Mouse (Mus musculus) forebrain, embryonic 15.5 days (tissue): ENCODE results near the gene Stard3. TPM values are rescaled to one million over a fixed set of nuclear protein-coding genes. Genes with fewer than 3 reads are reported as not detected.
A peak's percentile ranks its signal among the peaks of the same experiment; 100 is the strongest.

Experiments used
- ATAC-seq: fragments of 200-750 bp; cut with Nextera tagmentation; replicated peaks from 2 replicates; pipeline ENCODE4 v1.8.0; 2017; ENCODE audit warnings: mild to moderate bottlenecking, moderate TSS enrichment, moderate library complexity
- H3K27ac ChIP-seq: fragments of 300-500 bp; sonication (generic); replicated peaks from 2 replicates; pipeline ENCODE4 v1.5.1; 2015; ENCODE audit warnings: mild to moderate bottlenecking, inconsistent platforms
- H3K27me3 ChIP-seq: fragments of 300-500 bp; sonication (generic); 2 replicates; pipeline ENCODE4 v1.6.1; 2015; ENCODE audit warnings: inconsistent platforms
- H3K36me3 ChIP-seq: fragments of 300-500 bp; sonication (generic); 2 replicates; pipeline ENCODE4 v1.6.1; 2015; ENCODE audit warnings: mild to moderate bottlenecking, inconsistent platforms
- H3K4me1 ChIP-seq: fragments of 300-500 bp; sonication (generic); 2 replicates; pipeline ENCODE4 v1.6.1; 2015; ENCODE audit warnings: inconsistent platforms
- H3K4me2 ChIP-seq: fragments of 300-500 bp; sonication (generic); replicated peaks from 2 replicates; pipeline ENCODE4 v1.6.1; 2015; ENCODE audit warnings: mild to moderate bottlenecking, inconsistent platforms
- H3K4me3 ChIP-seq: fragments of 300-500 bp; sonication (generic); 2 replicates; pipeline ENCODE4 v1.5.1; 2015; ENCODE audit warnings: mild to moderate bottlenecking, inconsistent platforms
- H3K9ac ChIP-seq: fragments of 300-500 bp; sonication (generic); replicated peaks from 2 replicates; pipeline ENCODE4 v1.6.1; 2015; ENCODE audit warnings: mild to moderate bottlenecking, inconsistent platforms
- H3K9me3 ChIP-seq: fragments of 300-500 bp; sonication (generic); 2 replicates; pipeline ENCODE4 v1.6.1; 2016; ENCODE audit warnings: inconsistent platforms
- WGBS: fragments of 180-500 bp; shearing (Covaris S2); methylation state at CpG from one replicate; pipeline ENCODE4 v1.1.7; 2015; ENCODE audit warnings: mixed read lengths; 5-methylcytosine and 5-hydroxymethylcytosine counted together
- polyA plus RNA-seq: library from polyadenylated mRNA; unstranded; fragments of >200 nt; fragmentation: Nextera tagmentation; extraction: Ambion mirVana; gene quantifications from 2 replicates; pipeline ENCODE4 v1.2.1, GENCODE M21; 2015

Gene Stard3
- polyA plus RNA-seq, result 53.2 and 56.5 TPM in 2 replicates

DNA sequence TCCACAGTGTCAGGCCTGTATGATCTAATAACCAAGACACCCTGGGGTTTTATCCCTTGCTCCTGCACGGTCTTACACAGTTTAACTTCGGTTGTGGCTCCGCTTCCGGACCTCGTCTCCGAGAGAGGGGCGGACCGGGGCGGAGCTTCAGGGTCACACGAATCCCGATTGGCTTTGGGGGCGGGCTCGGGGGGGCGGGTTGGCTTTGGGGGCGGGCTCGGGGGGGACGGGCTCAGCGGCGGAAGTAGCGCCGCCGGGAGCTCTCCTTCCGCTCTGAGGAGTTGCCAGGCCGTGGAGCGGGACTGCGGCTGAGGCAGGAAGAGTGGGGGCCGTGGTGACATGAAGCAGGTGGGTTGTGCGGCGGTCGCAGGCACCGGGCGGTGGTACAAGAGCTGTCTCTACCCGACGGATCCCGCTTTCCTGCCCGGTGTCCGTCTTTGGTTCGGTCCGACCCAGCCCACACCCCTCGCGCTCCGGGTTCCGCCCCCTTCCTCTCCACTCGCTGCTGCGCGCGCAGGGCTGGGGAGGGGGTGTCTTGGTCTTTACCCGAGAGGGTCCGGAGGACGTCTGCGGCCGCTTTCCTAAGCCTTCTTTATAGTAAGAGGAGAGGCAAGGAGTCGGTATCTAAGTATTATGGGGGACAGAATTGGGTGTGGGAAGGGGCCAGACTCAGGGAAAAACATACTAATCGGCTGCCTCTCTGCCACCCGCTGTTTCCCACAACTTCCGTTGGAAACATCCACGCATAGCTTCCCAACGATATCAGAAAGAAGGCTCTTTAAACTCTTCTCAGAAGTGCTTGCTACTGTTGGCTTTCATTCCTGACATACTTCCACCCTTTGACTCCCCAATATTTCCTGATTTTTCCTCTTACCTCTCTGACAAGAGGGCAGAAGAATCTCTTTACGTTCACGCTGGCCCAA is at the start of gene Stard3:
Stard3 (plus strand) TSS at position 208 of the 923 bp plus-strand sequence.
- Histone ChIP-seq H3K9me3 (no peaks in the 10 kb centered on the region), H3K4me3 (peak within 1 kb of the TSS; percentile 78), H3K4me2 (peak within 1 kb of the TSS; percentile 68), H3K27ac (peak within 1 kb of the TSS; percentile 89), H3K4me1 (peaks cover 31% of the 10 kb centered on the region), H3K27me3 (no peaks in the 10 kb centered on the region), H3K36me3 (no peaks in the 10 kb centered on the region), H3K9ac (peak within 1 kb of the TSS; percentile 70)
- WGBS, result under 1% methylated on average over 60 of the region's 60 CpGs
- ATAC-seq, result peak; percentile 90

DNA sequence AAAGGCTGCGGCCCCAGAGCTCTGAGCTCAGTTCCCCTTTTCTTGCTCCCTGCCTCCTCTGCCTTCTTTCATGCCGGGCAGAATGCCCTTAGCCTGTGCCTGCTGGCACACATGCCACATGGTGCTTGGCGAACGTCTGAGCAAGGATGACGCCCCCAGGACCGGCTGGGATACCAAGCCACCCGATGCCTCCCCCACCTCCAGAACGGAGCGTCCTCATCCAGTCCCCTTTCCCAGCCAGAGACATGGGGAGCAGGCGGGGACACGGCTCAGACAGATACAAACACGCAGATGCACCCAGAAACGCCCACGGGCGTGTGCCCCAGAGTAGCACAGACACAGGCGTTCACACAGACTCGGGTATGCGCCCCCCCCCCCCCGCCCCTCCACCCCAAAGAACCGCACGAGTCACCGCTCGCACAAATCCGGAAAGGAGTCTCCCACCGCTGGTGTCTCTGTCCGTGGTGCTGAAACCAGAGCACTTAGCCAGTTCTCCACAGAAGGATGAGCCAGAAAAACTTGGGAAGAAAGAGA is 44.3 kb upstream of the Stard3 start:
- Histone ChIP-seq H3K4me3 (peak overlapping the region; percentile 15), H3K27me3 (peaks cover 43% of the 10 kb centered on the region; the same call in 1 of the 2 replicates)
- peak; percentile 76 for ATAC-seq

DNA sequence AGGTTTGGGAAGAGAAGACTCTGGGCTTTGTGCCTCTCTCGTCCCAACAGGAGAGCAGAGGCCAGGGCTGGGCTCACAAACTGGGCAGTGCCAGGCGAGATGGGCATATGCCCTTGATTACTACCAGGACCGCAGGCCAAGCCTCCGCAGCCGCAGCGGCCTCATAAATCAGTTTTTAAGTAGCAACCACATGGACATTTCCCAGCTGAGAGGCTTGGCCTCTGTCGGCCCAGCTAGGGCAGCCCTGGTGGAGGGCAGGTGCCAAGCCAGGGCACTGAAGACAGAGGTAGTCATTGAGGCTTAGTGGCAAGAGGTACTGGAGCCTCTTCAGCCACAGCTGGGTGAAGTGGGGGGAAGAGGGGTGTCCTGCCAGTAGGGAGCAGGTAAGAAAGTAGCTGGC is 40.7 kb upstream of the Stard3 start:
- no peak for ATAC-seq
- Histone ChIP-seq H3K4me1 (peaks cover 72% of the 10 kb centered on the region), H3K36me3 (no peaks in the 10 kb centered on the region), H3K9me3 (no peaks in the 10 kb centered on the region), H3K27me3 (peaks cover 65% of the 10 kb centered on the region), H3K9ac (0 out of 2 replicates have a peak overlapping the region, but pooled peaks have one; percentile 4), H3K27ac (peak overlapping the region; percentile 97), H3K4me2 (peak overlapping the region; percentile 44), H3K4me3 (0 out of 2 replicates have a peak overlapping the region, but pooled peaks have one; percentile 1)
- WGBS, result 2% methylated on average over 7 of the region's 7 CpGs

More for the DNA sequence above, 44.3 kb upstream of the Stard3 start:
- Histone ChIP-seq H3K4me1 (peaks cover 38% of the 10 kb centered on the region), H3K27ac (peak overlapping the region; percentile 77), H3K36me3 (no peaks in the 10 kb centered on the region), H3K4me2 (peak overlapping the region; percentile 38), H3K9ac (peak overlapping the region; percentile 33), H3K9me3 (no peaks in the 10 kb centered on the region)
- under 1% methylated on average over 26 of the region's 26 CpGs for WGBS

GRCm38 (mm10) chr11:98318421-98319116 is 39.6 kb upstream of the Stard3 start:
- Histone ChIP-seq H3K4me3 (peak overlapping the region; percentile 13), H3K4me2 (peak overlapping the region; percentile 44), H3K27me3 (peaks cover 68% of the 10 kb centered on the region), H3K4me1 (peaks cover 81% of the 10 kb centered on the region), H3K36me3 (no peaks in the 10 kb centered on the region), H3K9ac (0 out of 2 replicates have a peak overlapping the region, but pooled peaks have one; percentile 14), H3K27ac (peak overlapping the region; percentile 97), H3K9me3 (no peaks in the 10 kb centered on the region)
- ATAC-seq, result peak; percentile 21; the same call in 1 of the 2 replicates
- WGBS, result 1% methylated on average over 14 of the region's 14 CpGs

DNA sequence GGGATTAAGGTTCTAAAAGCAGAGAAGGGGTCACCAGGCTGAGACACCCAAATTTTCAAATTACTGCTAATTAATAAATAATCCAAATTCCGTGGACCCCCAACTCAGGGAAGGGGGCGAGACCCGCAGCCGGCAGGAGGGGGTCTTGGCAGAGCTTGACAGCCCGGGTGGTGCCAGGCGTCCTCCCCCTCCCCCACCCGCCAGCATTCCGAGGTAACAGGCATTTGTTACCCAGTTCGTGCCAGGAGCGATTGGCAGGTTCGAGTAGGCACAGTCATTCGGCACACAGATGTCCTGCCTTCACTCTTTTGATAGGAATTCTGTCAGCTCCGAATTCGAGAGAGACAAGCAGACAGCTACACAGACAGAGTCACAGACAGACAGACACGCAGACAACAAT is 39.0 kb upstream of the Stard3 start:
- Histone ChIP-seq H3K9ac (no peak overlapping the region), H3K36me3 (no peaks in the 10 kb centered on the region), H3K4me1 (peaks cover 81% of the 10 kb centered on the region), H3K27ac (peak overlapping the region; percentile 97), H3K4me2 (peak overlapping the region; percentile 44), H3K27me3 (peaks cover 74% of the 10 kb centered on the region), H3K9me3 (no peaks in the 10 kb centered on the region), H3K4me3 (peak overlapping the region; percentile 13; the same call in 1 of the 2 replicates)
- peak; percentile 59 for ATAC-seq
- WGBS, result 0% methylated on average over 15 of the region's 15 CpGs

DNA sequence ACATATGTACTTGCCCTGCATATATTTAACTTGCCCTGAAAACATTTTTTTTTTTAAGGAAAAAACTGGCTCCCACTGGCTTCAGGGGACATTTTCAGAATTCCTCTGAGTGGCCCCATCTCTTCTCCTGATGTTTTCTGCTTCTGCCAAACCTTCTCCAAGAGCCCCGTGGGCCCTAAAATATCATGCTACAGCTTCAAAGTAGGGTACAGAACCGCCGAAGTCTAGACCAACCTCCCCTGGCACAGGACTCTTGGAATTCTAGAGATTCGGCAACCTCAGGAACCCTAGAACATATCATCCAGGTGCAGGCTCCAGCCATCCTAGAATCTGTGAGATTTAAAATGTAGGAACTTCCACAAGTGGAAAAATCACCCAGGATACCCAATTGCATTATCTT is 38.6 kb upstream of the Stard3 start:
- peaks cover 79% of the 10 kb centered on the region for H3K4me1 ChIP-seq

DNA sequence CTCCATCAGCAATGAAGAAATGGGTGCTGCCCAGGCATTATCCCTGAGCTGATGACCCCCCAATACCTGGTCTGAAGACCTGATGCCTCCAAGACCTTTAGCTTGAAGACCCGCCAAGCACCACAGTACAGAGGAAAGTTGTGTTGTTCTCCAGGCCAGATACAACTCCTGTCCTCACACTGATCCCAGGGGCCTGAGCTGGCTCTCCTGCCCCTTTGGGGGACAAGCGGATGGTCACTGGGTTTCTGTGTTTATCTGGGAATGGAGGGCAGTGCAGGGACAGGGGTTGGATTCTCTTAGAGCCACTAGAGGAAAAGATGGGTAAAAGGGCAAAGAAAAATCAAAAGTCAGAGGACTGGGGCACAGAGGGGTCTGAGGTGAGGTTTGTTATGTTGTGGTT is 38.2 kb upstream of the Stard3 start:
- H3K27ac ChIP-seq, result peak overlapping the region; percentile 97
- H3K4me2 ChIP-seq, result peak overlapping the region; percentile 44
- H3K27me3 ChIP-seq, result peaks cover 73% of the 10 kb centered on the region
- H3K36me3 ChIP-seq, result no peaks in the 10 kb centered on the region
- H3K4me3 ChIP-seq, result no peak overlapping the region
- H3K9me3 ChIP-seq, result no peaks in the 10 kb centered on the region
- WGBS, result 6% methylated on average over 2 of the region's 2 CpGs
- ATAC-seq, result no peak
- peak overlapping the region; percentile 33; the same call in 1 of the 2 replicates for H3K9ac ChIP-seq
- H3K4me1 ChIP-seq, result peaks cover 79% of the 10 kb centered on the region

More for the DNA sequence above, 38.6 kb upstream of the Stard3 start:
- 9% methylated on average over 4 of the region's 4 CpGs for WGBS
- Histone ChIP-seq H3K27ac (peak overlapping the region; percentile 97), H3K4me3 (0 out of 2 replicates have a peak overlapping the region, but pooled peaks have one; percentile 13), H3K9me3 (no peaks in the 10 kb centered on the region), H3K9ac (no peak overlapping the region), H3K4me2 (peak overlapping the region; percentile 44), H3K36me3 (no peaks in the 10 kb centered on the region), H3K27me3 (peaks cover 72% of the 10 kb centered on the region)
- no peak for ATAC-seq

GRCm38 (mm10) chr11:98320381-98320780 is 37.8 kb upstream of the Stard3 start:
- 3% methylated on average over 12 of the region's 12 CpGs for WGBS
- H3K27ac ChIP-seq, result peak overlapping the region; percentile 97
- H3K36me3 ChIP-seq, result no peaks in the 10 kb centered on the region
- peaks cover 74% of the 10 kb centered on the region for H3K27me3 ChIP-seq
- H3K4me2 ChIP-seq, result peak overlapping the region; percentile 44
- peak overlapping the region; percentile 33 for H3K9ac ChIP-seq
- peak; percentile 65 for ATAC-seq
- peak overlapping the region; percentile 23 for H3K4me3 ChIP-seq
- H3K4me1 ChIP-seq, result peaks cover 79% of the 10 kb centered on the region
- H3K9me3 ChIP-seq, result no peaks in the 10 kb centered on the region

DNA sequence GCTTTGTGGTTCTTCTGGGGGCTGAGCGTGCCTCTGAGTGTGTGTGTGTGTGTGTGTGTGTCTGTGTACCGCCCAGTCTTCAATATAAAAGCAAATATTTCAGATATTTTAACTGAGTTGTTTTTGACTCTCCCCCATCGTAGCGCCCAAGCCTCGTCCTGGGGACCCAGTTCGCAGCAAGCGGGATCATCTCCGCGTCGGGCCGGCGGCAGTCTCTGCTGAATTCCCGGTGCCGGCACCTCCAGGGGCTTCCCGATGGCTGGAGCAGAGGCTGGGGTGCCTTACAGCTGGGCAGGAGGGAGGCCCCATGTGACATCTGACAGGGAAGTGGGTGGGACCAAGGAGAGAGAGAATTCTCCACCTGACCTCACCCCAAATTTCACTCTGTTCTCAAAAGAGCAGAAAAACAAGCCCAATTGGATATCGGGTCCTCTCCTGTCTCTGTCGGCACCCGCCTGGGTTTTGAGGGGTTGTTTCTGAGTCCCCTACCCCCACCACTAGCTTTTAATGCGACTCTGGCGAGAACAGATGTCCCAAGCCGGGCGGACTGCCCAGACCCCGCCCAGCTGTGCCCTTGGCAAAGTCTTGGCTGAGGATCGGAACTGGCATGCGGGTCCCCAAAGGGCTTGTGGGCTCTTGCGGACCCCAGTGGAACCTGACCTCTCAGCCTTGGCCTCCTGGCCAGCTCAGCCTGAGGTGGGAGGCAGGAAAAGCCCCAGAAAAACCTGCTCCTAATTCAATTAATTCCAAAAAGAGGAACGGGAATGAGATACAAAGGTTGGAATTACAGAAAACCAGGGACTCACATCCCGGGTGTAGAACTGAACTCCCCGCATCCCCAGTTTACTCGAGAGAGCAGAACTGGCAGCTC is 37.1 kb upstream of the Stard3 start:
- WGBS, result under 1% methylated on average over 30 of the region's 30 CpGs
- Histone ChIP-seq H3K9me3 (no peaks in the 10 kb centered on the region), H3K4me1 (peaks cover 79% of the 10 kb centered on the region), H3K9ac (peak overlapping the region; percentile 33), H3K4me3 (peak overlapping the region; percentile 23), H3K4me2 (peak overlapping the region; percentile 44), H3K27me3 (peaks cover 74% of the 10 kb centered on the region), H3K36me3 (no peaks in the 10 kb centered on the region), H3K27ac (peak overlapping the region; percentile 97)
- ATAC-seq, result no peak; the same call in 1 of the 2 replicates

GRCm38 (mm10) chr11:98321677-98322003 is 36.5 kb upstream of the Stard3 start:
- H3K4me2 ChIP-seq, result peak overlapping the region; percentile 44
- H3K36me3 ChIP-seq, result no peaks in the 10 kb centered on the region
- H3K4me1 ChIP-seq, result peaks cover 77% of the 10 kb centered on the region
- ATAC-seq, result no peak
- peaks cover 73% of the 10 kb centered on the region for H3K27me3 ChIP-seq
- peak overlapping the region; percentile 33 for H3K9ac ChIP-seq
- H3K9me3 ChIP-seq, result no peaks in the 10 kb centered on the region
- 4% methylated on average over 5 of the region's 5 CpGs for WGBS
- H3K27ac ChIP-seq, result peak overlapping the region; percentile 97
- H3K4me3 ChIP-seq, result peak overlapping the region; percentile 23

DNA sequence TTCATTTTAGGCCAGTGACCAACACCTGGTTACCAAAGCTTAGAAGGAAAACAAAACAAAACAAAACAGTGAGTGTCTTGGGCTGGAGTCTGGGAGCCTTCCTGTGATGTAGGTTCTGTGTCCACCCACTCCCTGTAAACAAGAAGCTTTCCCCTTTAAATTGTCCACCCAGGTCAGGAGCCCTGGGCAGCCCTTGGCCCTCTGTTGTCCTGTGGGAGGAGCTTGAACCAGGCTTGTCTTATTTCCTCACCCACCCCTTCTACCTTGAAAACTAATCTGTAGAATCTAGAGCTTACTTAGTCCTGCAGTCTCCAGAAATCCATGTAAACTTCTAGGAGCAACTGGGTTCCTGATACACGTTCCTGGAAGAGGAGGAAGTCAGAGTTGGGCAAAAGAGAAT is 36.0 kb upstream of the Stard3 start:
- Histone ChIP-seq H3K4me2 (no peak overlapping the region; the same call in 1 of the 2 replicates), H3K4me1 (peaks cover 77% of the 10 kb centered on the region), H3K9ac (no peak overlapping the region), H3K27ac (peak overlapping the region; percentile 97), H3K4me3 (no peak overlapping the region), H3K9me3 (no peaks in the 10 kb centered on the region), H3K27me3 (peaks cover 74% of the 10 kb centered on the region), H3K36me3 (no peaks in the 10 kb centered on the region)
- ATAC-seq, result no peak
- WGBS, result 0% methylated on average over 1 of the region's 1 CpGs
